Mouse (Mus musculus) urinary bladder, postnatal 25 days (tissue): ENCODE results near the gene Aurkb.

ENCODE experiments used
- DNase-seq: peaks from one replicate; pipeline ENCODE4 v3.0.0; 2022; ENCODE audit warnings: low spot score

Aurkb gene

GRCm38 (mm10) chr11:69036486-69037230 lies 8.8 kb upstream of the Aurkb start:
- peak; percentile 90 for DNase-seq

- peak; percentile 72 for DNase-seq
Observed at GRCm38 (mm10) chr11:69037231-69038061, 8.0 kb upstream of the Aurkb start.

DNA sequence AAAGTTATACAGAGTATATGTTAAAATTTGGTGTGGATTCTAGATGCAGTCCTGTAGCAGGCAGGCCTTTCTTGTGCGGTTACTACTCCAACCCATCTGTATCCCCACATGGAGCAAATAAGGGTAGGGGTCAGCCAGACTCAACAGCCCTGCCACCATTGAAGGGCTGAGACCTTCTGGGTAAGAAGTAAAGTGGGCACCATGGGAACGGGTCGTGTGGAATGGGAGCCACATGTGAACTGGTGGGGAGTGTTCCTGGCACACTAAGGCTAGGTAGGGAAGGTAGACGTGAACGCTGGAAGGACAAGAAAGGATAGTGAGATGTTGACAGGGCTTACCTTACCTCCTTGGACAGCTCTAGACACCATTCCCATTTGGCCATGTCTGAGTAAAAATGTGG lies 7.3 kb upstream of the Aurkb start:
- no peak for DNase-seq

GRCm38 (mm10) chr11:69046395-69046774 lies 938 bp downstream of the Aurkb start:
- DNase-seq = no peak

DNA sequence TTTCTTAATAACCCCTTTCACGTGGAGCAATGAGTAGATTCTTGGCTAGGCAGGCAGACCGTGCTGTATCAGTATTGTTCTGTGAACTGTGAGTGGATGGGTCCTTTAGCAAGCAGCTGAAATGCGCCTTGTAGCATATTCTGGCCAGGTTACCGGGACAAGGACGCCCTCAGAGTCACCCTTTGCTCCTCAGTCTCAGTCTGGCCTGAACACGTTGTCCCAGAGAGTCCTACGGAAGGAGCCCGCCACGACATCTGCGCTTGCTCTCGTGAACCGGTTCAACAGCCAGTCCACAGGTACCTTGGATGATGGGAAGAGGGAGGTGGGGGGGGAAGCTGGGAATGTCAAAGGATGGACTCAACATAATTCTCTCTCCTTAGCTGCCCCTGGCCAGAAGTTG lies 2.1 kb downstream of the Aurkb start:
- DNase-seq = no peak

DNA sequence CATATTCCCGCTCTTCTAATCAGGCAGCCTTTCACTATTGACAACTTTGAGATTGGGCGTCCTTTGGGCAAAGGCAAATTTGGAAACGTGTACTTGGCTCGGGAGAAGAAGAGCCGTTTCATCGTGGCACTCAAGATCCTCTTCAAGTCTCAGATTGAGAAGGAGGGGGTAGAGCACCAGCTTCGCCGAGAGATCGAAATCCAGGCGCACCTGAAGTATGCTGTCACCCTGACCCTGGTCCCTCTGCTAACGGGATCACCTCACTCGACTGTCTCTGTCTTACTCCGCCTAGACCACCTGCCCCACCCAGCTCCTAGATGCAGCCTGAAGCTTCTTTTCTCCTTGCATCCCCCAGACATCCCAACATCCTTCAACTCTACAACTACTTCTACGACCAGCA lies 2.7 kb downstream of the Aurkb start:
- no peak for DNase-seq

DNA sequence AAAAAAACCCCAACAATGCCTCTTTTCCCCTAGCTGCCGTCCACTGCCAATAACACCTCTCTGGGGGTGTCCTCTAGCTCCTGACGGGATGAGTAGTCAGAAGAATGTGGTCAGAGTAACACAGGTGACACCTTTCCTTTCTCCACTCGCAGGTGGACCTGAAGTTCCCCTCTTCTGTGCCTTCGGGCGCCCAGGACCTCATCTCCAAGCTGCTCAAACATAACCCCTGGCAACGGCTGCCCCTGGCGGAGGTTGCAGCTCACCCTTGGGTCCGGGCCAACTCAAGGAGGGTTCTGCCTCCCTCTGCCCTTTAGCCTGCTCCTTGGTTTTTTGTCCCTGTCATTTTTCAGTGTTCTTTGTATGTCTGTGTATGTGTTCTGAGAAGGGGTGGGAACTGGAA lies 5.3 kb downstream of the Aurkb start:
- DNase-seq = no peak

DNA sequence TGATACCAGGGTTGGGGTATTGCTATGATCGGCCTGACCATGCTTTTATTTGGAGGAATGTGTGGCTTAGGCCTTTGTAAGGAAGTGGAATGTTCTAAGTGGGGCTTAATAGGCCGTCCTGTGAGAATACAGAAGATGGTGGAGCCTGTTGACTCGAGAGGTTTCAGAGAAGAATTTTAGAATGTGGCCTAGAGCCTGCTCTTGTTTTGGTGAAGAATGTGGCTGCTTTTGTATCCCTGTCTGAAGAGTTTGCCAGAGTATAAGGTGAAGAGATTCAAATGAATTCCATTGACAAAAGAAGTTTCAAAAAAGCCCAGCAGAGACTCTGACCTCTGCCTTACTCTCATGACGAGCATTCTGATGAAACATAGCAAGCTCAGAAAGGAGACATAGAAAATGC lies 6.3 kb downstream of the Aurkb start:
- no peak for DNase-seq

DNA sequence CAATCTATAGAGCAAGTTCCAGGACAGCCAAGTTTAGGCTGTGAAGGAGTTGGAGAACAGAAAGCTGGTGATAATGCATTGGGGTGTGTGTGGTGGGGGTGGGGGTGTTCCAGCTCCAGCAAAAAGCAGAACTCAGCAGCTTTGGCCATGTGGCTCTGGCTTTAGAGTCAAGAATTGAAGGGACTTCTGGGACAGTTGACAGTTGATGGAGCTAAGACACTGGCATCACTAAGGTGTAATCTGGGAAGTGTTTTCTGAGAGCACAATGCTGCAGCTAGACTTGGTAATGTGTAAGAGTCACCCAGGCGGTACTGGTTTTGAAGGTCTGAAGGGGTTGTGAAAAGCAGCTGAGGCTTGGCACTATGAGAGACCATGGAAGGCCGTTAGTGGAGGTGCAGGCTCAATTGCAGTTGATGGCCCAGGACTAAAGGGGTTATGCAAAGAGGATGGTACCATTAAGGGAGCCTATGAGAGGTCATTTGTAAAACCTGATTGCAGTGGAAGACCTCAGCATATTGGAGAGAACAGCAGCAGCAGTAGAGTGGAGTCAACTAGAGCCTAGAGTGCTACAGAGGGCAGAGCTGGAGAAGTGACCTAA lies 7.5 kb downstream of the Aurkb start:
- no peak for DNase-seq

DNA sequence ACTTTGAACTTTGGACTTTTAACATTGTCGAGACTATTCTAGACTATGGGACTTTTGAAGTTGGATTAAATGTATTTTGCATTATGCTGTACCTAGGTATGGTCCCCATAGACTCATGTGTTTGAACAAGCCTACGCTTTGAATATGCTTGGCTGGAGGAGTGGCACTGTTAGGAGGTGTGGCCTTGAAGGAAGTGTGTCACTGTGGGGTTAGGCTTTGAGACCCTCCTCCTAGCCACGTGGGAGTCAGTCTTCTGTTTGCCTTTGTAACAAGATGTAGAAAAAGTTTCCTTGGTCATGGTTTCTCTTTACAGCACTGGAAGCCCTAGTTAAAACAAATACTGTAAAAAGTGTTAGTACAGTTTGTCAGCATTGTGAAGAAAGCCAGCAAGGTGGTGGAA lies 8.4 kb downstream of the Aurkb start:
- DNase-seq = no peak

DNA sequence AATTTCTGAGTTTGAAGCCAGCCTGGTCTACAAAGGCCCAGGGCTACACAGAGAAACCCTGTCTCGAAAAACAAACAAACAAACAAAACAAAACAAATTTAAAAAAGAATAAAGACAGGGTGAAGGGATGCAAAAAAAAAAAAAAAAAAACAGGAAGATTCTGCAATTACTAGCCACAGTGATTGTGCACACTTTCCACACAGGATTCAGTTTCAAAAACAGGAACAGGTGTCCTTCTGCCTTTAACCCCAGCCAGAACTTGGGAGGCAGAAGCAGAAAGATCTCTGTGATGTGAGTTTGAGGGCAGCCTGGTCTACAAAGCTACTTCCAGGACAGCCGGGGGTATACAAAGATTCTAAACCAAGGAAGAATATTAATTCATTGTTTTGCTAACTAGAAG lies 12.8 kb downstream of the Aurkb start:
- DNase-seq = no peak

GRCm38 (mm10) chr11:69058729-69059356 lies 13.4 kb downstream of the Aurkb start:
- DNase-seq = no peak

GRCm38 (mm10) chr11:69059357-69059974 lies 14.0 kb downstream of the Aurkb start, which contains the start of gene Borcs6:
Gene Borcs6, plus strand, starts transcription at chr11:69059717.
- peak; percentile 84 for DNase-seq

DNA sequence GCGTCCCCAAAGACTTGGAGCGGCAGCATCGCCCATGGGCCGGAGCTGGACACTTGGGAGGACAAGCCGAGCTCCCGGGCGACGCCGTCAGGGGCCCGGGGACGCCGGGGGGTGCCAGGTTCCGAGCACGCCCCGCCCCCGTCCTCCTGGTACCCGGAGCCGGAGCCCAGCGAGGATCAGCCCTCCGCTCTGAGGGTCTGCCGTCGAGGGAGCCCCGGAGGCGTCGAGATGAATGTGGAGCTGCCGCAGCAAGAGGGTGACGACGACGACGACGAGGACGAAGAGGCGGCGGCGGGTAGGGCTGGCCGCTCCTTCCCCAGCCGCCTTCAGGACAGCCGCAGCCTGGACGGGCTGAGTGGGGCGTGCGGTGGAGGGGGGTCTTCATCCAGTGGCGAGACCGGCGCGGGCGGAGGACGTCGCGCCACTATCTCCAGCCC lies 14.5 kb downstream of the Aurkb start:
- no peak for DNase-seq

- DNase-seq = no peak
Observed at GRCm38 (mm10) chr11:69060448-69061254, 15.2 kb downstream of the Aurkb start.

DNA sequence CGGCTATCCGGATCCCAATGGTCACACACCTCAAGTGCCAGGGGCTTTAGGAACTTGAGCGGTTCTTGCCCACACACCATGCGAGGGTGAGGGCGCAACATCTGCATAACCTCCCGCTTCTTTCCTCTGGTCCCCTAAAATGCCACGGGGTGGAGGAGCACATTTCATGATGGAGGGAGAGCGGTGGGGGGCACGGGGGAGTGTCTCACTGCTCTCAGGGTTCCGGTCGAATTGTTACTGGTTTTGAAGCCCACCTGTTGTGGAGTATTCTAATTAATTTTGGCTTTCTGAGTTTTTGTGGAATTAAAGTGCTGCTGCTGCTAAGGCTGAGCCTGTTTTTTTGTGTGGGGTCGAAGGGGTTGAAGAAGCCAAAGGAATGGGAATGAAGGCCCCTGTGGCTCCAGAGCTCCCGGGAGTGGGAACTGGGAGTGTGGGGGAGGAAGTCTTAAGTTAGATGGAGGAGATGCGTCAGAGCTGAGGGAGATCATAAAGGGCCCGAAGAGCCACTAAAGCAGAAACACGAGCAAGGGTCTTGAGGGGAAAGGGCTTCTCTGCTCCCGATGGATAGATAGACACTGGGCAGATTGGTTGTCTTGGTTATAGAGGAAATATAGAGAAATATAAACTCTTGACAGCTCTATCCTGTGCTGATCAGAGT lies 15.9 kb downstream of the Aurkb start:
- DNase-seq = no peak

GRCm38 (mm10) chr11:69062194-69062760 lies 16.8 kb downstream of the Aurkb start:
- DNase-seq = peak; percentile 69

GRCm38 (mm10) chr11:69062761-69063224 lies 17.3 kb downstream of the Aurkb start:
- DNase-seq = peak; percentile 96

- peak; percentile 85 for DNase-seq
Observed at GRCm38 (mm10) chr11:69063413-69064201, 18.2 kb downstream of the Aurkb start.
